Mouse (Mus musculus): Measurements from ENCODE around the gene Gmpr. TPM values are rescaled to one million over a fixed set of nuclear protein-coding genes. Genes with fewer than 3 reads are reported as not detected.
"Not testable (repeated sequence)": the region's sequence is repeated elsewhere in the genome, so short reads cannot be mapped to it uniquely, and the experiment has no call there.

Gene Gmpr
- polyA plus RNA-seq, 1 experiment from 2014 or later: 352 TPM

DNA sequence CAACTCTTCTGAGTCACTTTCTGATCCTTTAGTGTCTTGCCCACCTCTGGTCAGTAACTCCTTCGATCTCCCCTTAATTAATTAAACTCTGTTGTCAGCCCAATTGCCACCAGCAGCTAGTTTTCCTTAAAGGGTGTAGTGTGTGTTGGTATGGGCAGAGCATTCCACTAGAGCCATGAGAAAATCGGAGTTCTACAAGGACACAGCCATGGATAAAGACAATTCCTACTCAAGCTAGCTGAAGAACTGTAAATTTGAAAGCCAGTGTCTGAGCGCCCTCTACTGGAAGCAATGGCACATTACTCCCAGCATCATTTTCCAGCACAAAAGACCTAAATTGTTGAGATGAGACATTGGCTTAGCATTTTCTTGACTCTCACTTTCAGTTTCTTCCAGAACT, 30.1 kb upstream of the Gmpr start:
- Histone ChIP-seq H3K27ac (no peak overlapping the region), H3K9me3 (replicated peaks) (no peaks in the 10 kb centered on the region; the same call in 1 of the 2 replicates), H3K9ac (no peak overlapping the region), H3K4me2 (no peak overlapping the region), H3K4me3 (replicated peaks) (no peak overlapping the region), H3K36me3 (no peaks in the 10 kb centered on the region), H3K27me3 (peaks cover 21% of the 10 kb centered on the region), H3K4me1 (replicated peaks) (0 out of 2 replicates have a peak, but pooled peaks cover 5% of the 10 kb centered on the region)
- no peak for ATAC-seq (ENCODE audit: low read depth)
- peak; percentile 44 for DNase-seq
- WGBS (ENCODE audit: insufficient replicate concordance): 29% methylated on average over 3 of the region's 3 CpGs

GRCm38 (mm10) chr13:45479951-45480350, 27.3 kb upstream of the Gmpr start:
- Histone ChIP-seq H3K27me3 (peaks cover 13% of the 10 kb centered on the region), H3K36me3 (0 out of 2 replicates have a peak, but pooled peaks cover 3% of the 10 kb centered on the region), H3K9me3 (replicated peaks) (peaks cover 3% of the 10 kb centered on the region), H3K4me3 (replicated peaks) (no peak overlapping the region), H3K4me2 (no peak overlapping the region), H3K27ac (no peak overlapping the region), H3K9ac (no peak overlapping the region), H3K4me1 (replicated peaks) (0 out of 2 replicates have a peak, but pooled peaks cover 5% of the 10 kb centered on the region)
- 66% methylated on average over 6 of the region's 6 CpGs for WGBS (ENCODE audit: insufficient replicate concordance)
- ATAC-seq (ENCODE audit: low read depth): no peak
- no peak for DNase-seq

GRCm38 (mm10) chr13:45483215-45483614, 24.0 kb upstream of the Gmpr start:
- Histone ChIP-seq H3K4me3 (replicated peaks) (no peak overlapping the region), H3K36me3 (0 out of 2 replicates have a peak, but pooled peaks cover 3% of the 10 kb centered on the region), H3K9me3 (replicated peaks) (peaks cover 3% of the 10 kb centered on the region), H3K9ac (no peak overlapping the region), H3K27ac (no peak overlapping the region), H3K27me3 (peaks cover 9% of the 10 kb centered on the region; the same call in 1 of the 2 replicates), H3K4me2 (no peak overlapping the region), H3K4me1 (replicated peaks) (no peaks in the 10 kb centered on the region)
- ATAC-seq (ENCODE audit: low read depth) (no peak), DNase-seq (no peak)
- WGBS (ENCODE audit: insufficient replicate concordance): 86% methylated on average over 2 of the region's 2 CpGs

GRCm38 (mm10) chr13:45483949-45484348, 23.3 kb upstream of the Gmpr start:
- not testable (repeated sequence) for DNase-seq; H3K27ac ChIP-seq; H3K36me3 ChIP-seq; H3K27me3 ChIP-seq; H3K4me2 ChIP-seq; ATAC-seq (ENCODE audit: low read depth); H3K9me3 ChIP-seq (replicated peaks); H3K4me3 ChIP-seq (replicated peaks); H3K9ac ChIP-seq; H3K4me1 ChIP-seq (replicated peaks)
- 91% methylated on average over 16 of the region's 16 CpGs for WGBS (ENCODE audit: insufficient replicate concordance)

GRCm38 (mm10) chr13:45485602-45486001, 21.6 kb upstream of the Gmpr start:
- Histone ChIP-seq H3K27ac (no peak overlapping the region), H3K4me1 (replicated peaks) (no peaks in the 10 kb centered on the region), H3K4me2 (no peak overlapping the region), H3K27me3 (peaks cover 8% of the 10 kb centered on the region; the same call in 1 of the 2 replicates), H3K36me3 (0 out of 2 replicates have a peak, but pooled peaks cover 3% of the 10 kb centered on the region), H3K4me3 (replicated peaks) (no peak overlapping the region), H3K9ac (no peak overlapping the region), H3K9me3 (replicated peaks) (peaks cover 3% of the 10 kb centered on the region)
- ATAC-seq (ENCODE audit: low read depth) (no peak), DNase-seq (no peak)
- WGBS (ENCODE audit: insufficient replicate concordance): 60% methylated on average over 4 of the region's 4 CpGs

GRCm38 (mm10) chr13:45486598-45486997, 20.6 kb upstream of the Gmpr start:
- peaks cover 3% of the 10 kb centered on the region for H3K9me3 ChIP-seq (replicated peaks)
- no peak for DNase-seq
- H3K4me2 ChIP-seq: no peak overlapping the region
- 59% methylated on average over 2 of the region's 2 CpGs for WGBS (ENCODE audit: insufficient replicate concordance)
- no peak for ATAC-seq (ENCODE audit: low read depth)
- no peak overlapping the region for H3K9ac ChIP-seq
- H3K36me3 ChIP-seq: 0 out of 2 replicates have a peak, but pooled peaks cover 3% of the 10 kb centered on the region
- H3K27ac ChIP-seq: no peak overlapping the region
- no peak overlapping the region for H3K4me3 ChIP-seq (replicated peaks)
- peaks cover 8% of the 10 kb centered on the region; the same call in 1 of the 2 replicates for H3K27me3 ChIP-seq
- no peaks in the 10 kb centered on the region for H3K4me1 ChIP-seq (replicated peaks)

- DNase-seq (no peak), ATAC-seq (ENCODE audit: low read depth) (peak; percentile 72; the same call in 1 of the 2 replicates)
- no peaks in the 10 kb centered on the region for H3K9me3 ChIP-seq (replicated peaks)
- peaks cover 4% of the 10 kb centered on the region; the same call in 1 of the 2 replicates for H3K27me3 ChIP-seq
- no peak overlapping the region for H3K4me3 ChIP-seq (replicated peaks)
- H3K36me3 ChIP-seq: no peaks in the 10 kb centered on the region
- H3K4me2 ChIP-seq: no peak overlapping the region
- no peak overlapping the region for H3K9ac ChIP-seq
- H3K27ac ChIP-seq: no peak overlapping the region; the same call in 1 of the 2 replicates
- peaks cover 23% of the 10 kb centered on the region for H3K4me1 ChIP-seq (replicated peaks)
- 72% methylated on average over 8 of the region's 8 CpGs for WGBS (ENCODE audit: insufficient replicate concordance)
These were observed 15.1 kb upstream of the Gmpr start for GRCm38 (mm10) chr13:45491991-45492732.

GRCm38 (mm10) chr13:45493846-45494245, 13.4 kb upstream of the Gmpr start:
- DNase-seq (no peak), ATAC-seq (ENCODE audit: low read depth) (peak; percentile 23; the same call in 1 of the 2 replicates)
- Histone ChIP-seq H3K4me2 (peak overlapping the region; percentile 42), H3K27ac (no peak overlapping the region), H3K9me3 (replicated peaks) (no peaks in the 10 kb centered on the region), H3K27me3 (0 out of 2 replicates have a peak, but pooled peaks cover 4% of the 10 kb centered on the region), H3K36me3 (no peaks in the 10 kb centered on the region), H3K4me1 (replicated peaks) (peaks cover 31% of the 10 kb centered on the region), H3K9ac (no peak overlapping the region), H3K4me3 (replicated peaks) (no peak overlapping the region)
- 44% methylated on average over 10 of the region's 10 CpGs for WGBS (ENCODE audit: insufficient replicate concordance)

- H3K27ac ChIP-seq: 0 out of 2 replicates have a peak overlapping the region, but pooled peaks have one; percentile 67
- WGBS (ENCODE audit: insufficient replicate concordance): 78% methylated on average over 3 of the region's 3 CpGs
- ATAC-seq (ENCODE audit: low read depth) (no peak), DNase-seq (no peak)
- no peak overlapping the region for H3K9ac ChIP-seq
- H3K9me3 ChIP-seq (replicated peaks): 0 out of 2 replicates have a peak, but pooled peaks cover 6% of the 10 kb centered on the region
- no peaks in the 10 kb centered on the region for H3K36me3 ChIP-seq
- H3K27me3 ChIP-seq: no peaks in the 10 kb centered on the region
- H3K4me3 ChIP-seq (replicated peaks): no peak overlapping the region
- H3K4me1 ChIP-seq (replicated peaks): peaks cover 65% of the 10 kb centered on the region
- H3K4me2 ChIP-seq: no peak overlapping the region
These were observed 8.6 kb upstream of the Gmpr start for GRCm38 (mm10) chr13:45498623-45499022.

GRCm38 (mm10) chr13:45499391-45499790, 7.9 kb upstream of the Gmpr start:
- peak overlapping the region; percentile 67 for H3K27ac ChIP-seq
- H3K4me3 ChIP-seq (replicated peaks): no peak overlapping the region
- 0 out of 2 replicates have a peak, but pooled peaks cover 6% of the 10 kb centered on the region for H3K9me3 ChIP-seq (replicated peaks)
- 80% methylated on average over 3 of the region's 3 CpGs for WGBS (ENCODE audit: insufficient replicate concordance)
- H3K4me2 ChIP-seq: no peak overlapping the region; the same call in 1 of the 2 replicates
- DNase-seq (no peak), ATAC-seq (ENCODE audit: low read depth) (no peak)
- no peaks in the 10 kb centered on the region for H3K27me3 ChIP-seq
- H3K4me1 ChIP-seq (replicated peaks): peaks cover 71% of the 10 kb centered on the region
- no peaks in the 10 kb centered on the region for H3K36me3 ChIP-seq
- no peak overlapping the region; the same call in 1 of the 2 replicates for H3K9ac ChIP-seq

GRCm38 (mm10) chr13:45499906-45500305, 7.3 kb upstream of the Gmpr start:
- peak; percentile 67 for DNase-seq
- Histone ChIP-seq H3K4me3 (replicated peaks) (no peak overlapping the region), H3K9me3 (replicated peaks) (0 out of 2 replicates have a peak, but pooled peaks cover 6% of the 10 kb centered on the region), H3K4me2 (peak overlapping the region; percentile 24), H3K9ac (no peak overlapping the region; the same call in 1 of the 2 replicates), H3K36me3 (no peaks in the 10 kb centered on the region), H3K27ac (peak overlapping the region; percentile 67), H3K4me1 (replicated peaks) (peaks cover 75% of the 10 kb centered on the region), H3K27me3 (no peaks in the 10 kb centered on the region)
- 16% methylated on average over 3 of the region's 3 CpGs for WGBS (ENCODE audit: insufficient replicate concordance)
- ATAC-seq (ENCODE audit: low read depth): peak; percentile 92
